Mouse (Mus musculus): ENCODE results near the gene Cldn6. TPM values are rescaled to one million over a fixed set of nuclear protein-coding genes. Genes with fewer than 3 reads are reported as not detected.

Gene Cldn6
- polyA plus RNA-seq, 1 experiment from 2014 or later: 0.38 TPM

DNA sequence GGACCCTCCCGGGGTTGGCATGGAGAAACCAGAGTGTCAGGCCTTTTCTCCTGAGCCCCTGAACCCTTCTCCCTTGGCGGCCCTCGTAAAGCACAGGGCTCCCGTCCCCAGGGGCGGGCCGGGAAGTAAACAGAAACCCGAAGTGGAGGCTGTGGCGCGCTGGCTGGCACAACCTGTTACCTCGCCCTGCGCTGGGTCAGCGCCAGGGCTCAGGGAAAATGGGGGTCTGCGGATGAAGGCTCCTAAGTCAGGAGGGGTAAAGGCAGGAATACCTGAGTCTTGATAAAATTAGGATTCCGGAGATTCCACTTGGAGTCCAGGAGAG, 18.2 kb upstream of the Cldn6 start:
- Histone ChIP-seq H3K27me3 (peaks cover 49% of the 10 kb centered on the region), H3K4me2 (no peak overlapping the region), H3K36me3 (no peaks in the 10 kb centered on the region), H3K9ac (no peak overlapping the region), H3K4me1 (replicated peaks) (peaks cover 6% of the 10 kb centered on the region; the same call in 1 of the 2 replicates), H3K4me3 (0 out of 2 replicates have a peak overlapping the region, but pooled peaks have one; percentile 4), H3K9me3 (no peaks in the 10 kb centered on the region), H3K27ac (replicated peaks) (no peak overlapping the region)
- WGBS: 4% methylated on average over 14 of the region's 14 CpGs
- ATAC-seq (ENCODE audit: low FRiP score, low read depth): no peak

GRCm38 (mm10) chr17:23661526-23661925, 17.5 kb upstream of the Cldn6 start:
- H3K4me3 ChIP-seq: no peak overlapping the region
- peaks cover 6% of the 10 kb centered on the region; the same call in 1 of the 2 replicates for H3K4me1 ChIP-seq (replicated peaks)
- H3K4me2 ChIP-seq: no peak overlapping the region
- WGBS: 5% methylated on average over 9 of the region's 9 CpGs
- no peak for ATAC-seq (ENCODE audit: low FRiP score, low read depth)
- H3K27me3 ChIP-seq: peaks cover 49% of the 10 kb centered on the region
- H3K27ac ChIP-seq (replicated peaks): no peak overlapping the region
- no peak overlapping the region for H3K9ac ChIP-seq
- no peaks in the 10 kb centered on the region for H3K36me3 ChIP-seq
- H3K9me3 ChIP-seq: no peaks in the 10 kb centered on the region

- Histone ChIP-seq H3K4me3 (no peak overlapping the region), H3K27ac (replicated peaks) (no peak overlapping the region), H3K9me3 (no peaks in the 10 kb centered on the region), H3K4me1 (replicated peaks) (peaks cover 6% of the 10 kb centered on the region; the same call in 1 of the 2 replicates), H3K4me2 (no peak overlapping the region), H3K9ac (no peak overlapping the region), H3K36me3 (peaks cover 6% of the 10 kb centered on the region; the same call in 1 of the 2 replicates), H3K27me3 (peaks cover 38% of the 10 kb centered on the region)
- peak; percentile 32; the same call in 1 of the 2 replicates for ATAC-seq (ENCODE audit: low FRiP score, low read depth)
- WGBS: 15% methylated on average over 5 of the region's 5 CpGs
Measured at GRCm38 (mm10) chr17:23664556-23665021, 14.5 kb upstream of the Cldn6 start.

DNA sequence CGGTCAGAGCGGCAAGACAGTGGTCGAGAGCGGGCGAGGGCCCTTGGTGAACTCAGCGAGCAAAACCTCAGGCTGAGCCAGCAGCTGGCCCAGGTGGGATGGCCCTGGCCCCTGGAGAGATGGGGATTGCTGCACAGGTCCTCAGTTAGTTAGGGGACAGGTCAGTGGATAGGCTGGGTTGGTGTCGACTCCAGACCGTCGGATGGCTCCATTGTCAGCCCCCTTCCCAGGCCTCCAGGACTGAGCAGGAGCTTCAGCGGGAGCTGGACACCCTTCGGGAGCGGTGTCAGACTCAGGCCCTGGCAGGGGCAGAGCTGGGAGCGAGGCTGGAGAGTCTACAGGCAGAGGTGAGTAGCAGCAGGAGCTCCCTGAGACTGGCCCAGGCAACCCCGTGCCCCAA, 13.5 kb upstream of the Cldn6 start:
- 0 out of 2 replicates have a peak, but pooled peaks have one; percentile 17 for ATAC-seq (ENCODE audit: low FRiP score, low read depth)
- WGBS: 82% methylated on average over 14 of the region's 14 CpGs
- Histone ChIP-seq H3K9me3 (no peaks in the 10 kb centered on the region), H3K9ac (no peak overlapping the region), H3K4me2 (no peak overlapping the region), H3K27ac (replicated peaks) (no peak overlapping the region), H3K4me3 (no peak overlapping the region), H3K4me1 (replicated peaks) (peaks cover 2% of the 10 kb centered on the region; the same call in 1 of the 2 replicates), H3K36me3 (peaks cover 7% of the 10 kb centered on the region; the same call in 1 of the 2 replicates), H3K27me3 (peaks cover 28% of the 10 kb centered on the region)

DNA sequence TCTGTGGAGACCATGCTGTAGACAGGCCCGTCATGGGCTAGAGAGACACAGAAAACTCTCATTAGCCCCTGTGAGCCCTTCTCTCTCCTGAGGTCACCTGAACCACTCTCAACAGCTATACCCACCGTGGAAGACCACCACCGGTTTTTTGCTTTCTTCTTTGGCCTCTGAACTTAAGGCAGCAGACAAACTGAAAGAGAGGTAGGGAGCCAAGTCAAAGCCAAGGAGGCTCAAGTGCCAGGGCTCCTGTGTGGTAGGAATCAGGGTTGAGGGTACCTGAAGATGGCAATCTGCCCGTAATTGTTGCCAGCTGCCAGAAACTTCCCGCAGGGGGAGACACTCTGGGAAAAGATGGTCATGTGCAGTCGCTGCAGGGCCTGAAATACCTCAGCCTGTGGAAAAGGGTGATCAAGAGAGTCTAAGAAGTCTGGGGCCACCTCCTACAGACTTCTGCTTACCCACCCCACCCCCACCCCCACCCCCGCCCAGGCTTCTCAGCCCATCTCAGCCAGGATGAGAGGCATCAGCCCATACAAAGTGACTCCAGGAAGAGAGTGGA, 8.5 kb upstream of the Cldn6 start:
- Histone ChIP-seq H3K27ac (replicated peaks) (no peak overlapping the region), H3K4me3 (no peak overlapping the region), H3K9me3 (no peaks in the 10 kb centered on the region), H3K4me2 (no peak overlapping the region), H3K27me3 (peaks cover 7% of the 10 kb centered on the region), H3K4me1 (replicated peaks) (peaks cover 29% of the 10 kb centered on the region), H3K9ac (no peak overlapping the region), H3K36me3 (peaks cover 7% of the 10 kb centered on the region; the same call in 1 of the 2 replicates)
- WGBS: 93% methylated on average over 7 of the region's 7 CpGs
- ATAC-seq (ENCODE audit: low FRiP score, low read depth): no peak

GRCm38 (mm10) chr17:23671519-23671918, 7.5 kb upstream of the Cldn6 start:
- no peak overlapping the region for H3K27ac ChIP-seq (replicated peaks)
- no peak for ATAC-seq (ENCODE audit: low FRiP score, low read depth)
- H3K4me3 ChIP-seq: no peak overlapping the region
- H3K27me3 ChIP-seq: peaks cover 16% of the 10 kb centered on the region
- no peak overlapping the region for H3K4me2 ChIP-seq
- H3K36me3 ChIP-seq: peaks cover 7% of the 10 kb centered on the region; the same call in 1 of the 2 replicates
- no peaks in the 10 kb centered on the region for H3K9me3 ChIP-seq
- H3K4me1 ChIP-seq (replicated peaks): peaks cover 38% of the 10 kb centered on the region
- no peak overlapping the region for H3K9ac ChIP-seq
- WGBS: 94% methylated on average over 3 of the region's 3 CpGs

- 81% methylated on average over 3 of the region's 3 CpGs for WGBS
- peak overlapping the region; percentile 71 for H3K4me2 ChIP-seq
- H3K27ac ChIP-seq (replicated peaks): no peak overlapping the region; the same call in 1 of the 2 replicates
- H3K36me3 ChIP-seq: 0 out of 2 replicates have a peak, but pooled peaks cover 7% of the 10 kb centered on the region
- peaks cover 22% of the 10 kb centered on the region for H3K27me3 ChIP-seq
- peak overlapping the region; percentile 67 for H3K4me3 ChIP-seq
- peaks cover 51% of the 10 kb centered on the region for H3K4me1 ChIP-seq (replicated peaks)
- peak overlapping the region; percentile 67 for H3K9ac ChIP-seq
- no peaks in the 10 kb centered on the region for H3K9me3 ChIP-seq
- no peak for ATAC-seq (ENCODE audit: low FRiP score, low read depth)
Measured at GRCm38 (mm10) chr17:23672761-23673160, 6.3 kb upstream of the Cldn6 start.

DNA sequence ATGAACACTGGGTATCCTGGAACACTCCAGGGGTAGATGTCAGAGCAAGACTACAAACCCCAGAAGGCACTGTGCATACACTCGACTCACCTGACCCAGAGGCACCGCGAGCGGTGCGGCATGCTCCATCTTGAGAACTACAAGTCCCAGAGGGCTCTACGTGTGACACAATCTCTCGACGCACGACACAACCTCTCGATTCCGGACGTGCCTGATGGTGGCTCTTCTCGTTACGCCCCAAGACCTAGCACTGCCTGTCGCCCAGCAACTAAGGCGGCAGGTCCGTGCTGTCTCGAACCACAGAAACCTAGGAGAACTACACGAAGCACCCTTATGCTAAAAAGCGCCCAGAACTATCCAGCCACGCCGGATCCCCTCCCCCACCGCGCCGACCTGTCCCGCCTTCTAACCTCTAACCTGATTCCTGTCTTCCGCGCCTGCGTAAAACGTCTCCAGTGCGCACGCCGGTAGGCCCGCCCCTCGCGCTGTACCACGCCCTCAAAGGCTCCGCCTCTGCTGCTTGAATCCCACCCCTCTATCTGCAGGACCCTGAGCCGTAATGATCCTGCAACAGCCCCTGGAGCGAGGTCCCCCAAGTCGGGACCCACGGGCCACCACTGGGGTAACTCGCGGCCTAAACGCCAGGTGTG, 5.5 kb upstream of the Cldn6 start, which contains the start of the genes Hcfc1r1 and Thoc6:
Hcfc1r1 (plus strand) TSS at position 173 of the 650 bp plus-strand sequence.
Thoc6 (minus strand) TSS at position 459 of the 650 bp plus-strand sequence.
- peak within 1 kb of the TSS; percentile 71 for H3K4me2 ChIP-seq
- peaks cover 52% of the 10 kb centered on the region for H3K4me1 ChIP-seq (replicated peaks)
- peak within 1 kb of the TSS; percentile 92 for H3K27ac ChIP-seq (replicated peaks)
- peak; percentile 94 for ATAC-seq (ENCODE audit: low FRiP score, low read depth)
- WGBS: under 1% methylated on average over 45 of the region's 45 CpGs
- no peaks in the 10 kb centered on the region for H3K9me3 ChIP-seq
- peaks cover 29% of the 10 kb centered on the region for H3K27me3 ChIP-seq
- H3K36me3 ChIP-seq: 0 out of 2 replicates have a peak, but pooled peaks cover 7% of the 10 kb centered on the region
- peak within 1 kb of the TSS; percentile 67 for H3K9ac ChIP-seq
- H3K4me3 ChIP-seq: peak within 1 kb of the TSS; percentile 67

DNA sequence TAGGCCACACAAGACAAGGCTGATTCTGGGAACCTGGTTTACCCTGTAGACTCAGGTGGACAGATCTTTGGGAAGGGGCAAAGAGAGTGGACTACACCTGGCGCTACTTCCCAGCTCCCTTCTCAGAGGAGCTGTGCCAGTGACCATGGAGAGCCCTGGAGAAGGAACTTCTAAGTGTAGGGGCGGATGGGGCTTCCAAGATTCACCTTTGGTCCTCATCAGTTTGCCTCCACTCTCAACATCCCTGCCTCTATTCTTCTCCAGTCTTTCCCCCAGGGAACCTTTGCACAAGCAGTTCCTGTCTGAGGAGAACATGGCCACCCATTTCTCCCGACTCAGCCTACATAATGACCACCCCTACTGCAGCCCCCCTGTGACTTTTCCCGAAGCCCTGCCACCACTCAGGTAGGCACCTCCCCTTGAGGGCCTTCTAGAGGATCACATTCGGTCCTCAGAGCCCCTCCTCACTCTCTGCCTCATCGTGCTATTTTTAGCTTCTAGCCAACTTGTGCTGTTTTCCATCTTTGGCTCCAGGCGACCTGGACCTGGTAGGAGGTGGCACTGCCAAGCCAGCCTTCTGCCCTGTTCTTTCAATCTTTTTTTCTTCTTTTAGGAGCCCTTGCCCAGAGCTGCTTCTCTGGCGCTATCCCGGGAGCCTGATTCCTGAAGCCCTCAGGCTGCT, 4.6 kb upstream of the Cldn6 start:
- Histone ChIP-seq H3K4me2 (peak overlapping the region; percentile 71), H3K4me3 (peak overlapping the region; percentile 67), H3K36me3 (0 out of 2 replicates have a peak, but pooled peaks cover 3% of the 10 kb centered on the region), H3K27me3 (peaks cover 37% of the 10 kb centered on the region), H3K9me3 (no peaks in the 10 kb centered on the region), H3K4me1 (replicated peaks) (peaks cover 55% of the 10 kb centered on the region), H3K9ac (peak overlapping the region; percentile 67), H3K27ac (replicated peaks) (no peak overlapping the region)
- peak; percentile 1; the same call in 1 of the 2 replicates for ATAC-seq (ENCODE audit: low FRiP score, low read depth)
- WGBS: 48% methylated on average over 9 of the region's 9 CpGs

DNA sequence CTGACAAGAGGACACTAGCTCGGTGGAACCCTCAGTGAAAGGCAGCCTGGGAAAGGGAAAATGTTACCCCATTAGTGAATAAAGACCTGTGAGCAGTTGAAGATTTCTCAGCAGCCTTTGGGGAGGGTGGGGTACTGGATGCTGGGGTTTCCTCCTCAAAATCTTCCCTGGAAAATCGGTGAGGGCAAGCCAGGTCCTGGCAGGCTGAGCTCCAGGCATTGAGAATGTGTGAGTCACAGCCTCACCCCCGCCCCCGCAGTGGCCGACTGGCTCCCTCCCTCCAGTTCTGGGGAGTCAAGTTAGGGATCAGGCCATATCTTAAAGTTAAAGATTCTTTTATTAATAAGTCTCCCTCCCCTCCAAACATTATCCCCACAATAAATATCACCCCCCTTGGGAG, 3.9 kb upstream of the Cldn6 start:
- Histone ChIP-seq H3K27me3 (peaks cover 44% of the 10 kb centered on the region), H3K9ac (no peak overlapping the region), H3K36me3 (no peaks in the 10 kb centered on the region), H3K4me2 (peak overlapping the region; percentile 71), H3K4me1 (replicated peaks) (peaks cover 57% of the 10 kb centered on the region), H3K4me3 (no peak overlapping the region), H3K9me3 (no peaks in the 10 kb centered on the region), H3K27ac (replicated peaks) (no peak overlapping the region)
- WGBS: 46% methylated on average over 5 of the region's 5 CpGs
- no peak for ATAC-seq (ENCODE audit: low FRiP score, low read depth)

GRCm38 (mm10) chr17:23675564-23676281, 3.3 kb upstream of the Cldn6 start:
- Histone ChIP-seq H3K27me3 (peaks cover 50% of the 10 kb centered on the region), H3K9me3 (no peaks in the 10 kb centered on the region), H3K4me2 (peak overlapping the region; percentile 94), H3K36me3 (no peaks in the 10 kb centered on the region), H3K27ac (replicated peaks) (no peak overlapping the region), H3K9ac (no peak overlapping the region), H3K4me3 (peak overlapping the region; percentile 48), H3K4me1 (replicated peaks) (peaks cover 57% of the 10 kb centered on the region)
- no peak for ATAC-seq (ENCODE audit: low FRiP score, low read depth)
- WGBS: 16% methylated on average over 15 of the region's 15 CpGs

All from hindbrain, embryonic 15.5 days (tissue).